Mouse (Mus musculus) thymus, postnatal 10 days (tissue): ENCODE data around the gene Slc25a18.

Source experiments
- DNase-seq, 2 experiments: peaks; one replicate each; pipeline ENCODE4 v3.0.0; 2021; ENCODE audit warnings: low spot score in 2 of 2

The Slc25a18 gene

DNA sequence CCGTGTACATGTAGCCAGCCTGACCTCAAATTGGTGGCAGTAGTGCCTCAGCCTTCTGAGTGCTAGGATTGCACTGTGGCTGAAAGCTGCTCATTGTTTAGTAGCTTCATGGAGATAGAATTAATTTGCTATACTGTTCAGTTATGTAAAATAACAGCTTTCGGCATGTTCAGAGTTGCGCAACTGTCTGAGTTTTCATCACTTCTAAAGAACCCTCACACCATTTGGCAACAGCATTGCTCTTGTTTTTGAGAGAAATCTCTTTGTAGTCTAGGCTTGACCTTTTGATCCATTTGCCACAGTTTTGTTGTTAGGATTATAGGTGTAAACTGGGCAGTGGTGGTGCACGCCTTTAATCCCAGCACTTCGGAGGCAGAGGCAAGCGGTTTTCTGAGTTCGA lies 66.9 kb downstream of the Slc25a18 start:
- no peak for DNase-seq

DNA sequence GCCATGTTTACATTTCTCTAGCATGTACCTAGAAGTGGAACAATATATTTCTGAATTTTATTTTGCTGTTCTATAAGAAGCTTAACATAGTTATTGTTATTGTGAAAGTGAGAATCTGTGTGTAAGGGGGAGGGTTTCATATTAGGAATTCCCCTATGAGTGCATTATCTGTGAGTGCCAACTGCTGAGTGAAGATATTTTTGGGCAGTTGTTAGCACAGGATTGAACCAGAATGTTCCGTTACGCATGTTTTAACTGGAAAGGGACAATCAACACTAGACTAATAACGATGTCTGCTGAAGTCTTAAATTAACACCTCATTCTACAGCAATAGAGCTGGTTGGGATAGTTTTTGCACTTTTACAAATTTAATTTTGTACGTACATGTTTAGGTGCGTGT lies 68.4 kb downstream of the Slc25a18 start:
- DNase-seq, result no peak
